Mouse (Mus musculus) ovary, postnatal 10 days (tissue): ENCODE data around the gene March2.

Experiments used
- DNase-seq: peaks from one replicate; pipeline ENCODE4 v3.0.0; 2022; ENCODE audit warnings: low spot score

March2 gene

DNA sequence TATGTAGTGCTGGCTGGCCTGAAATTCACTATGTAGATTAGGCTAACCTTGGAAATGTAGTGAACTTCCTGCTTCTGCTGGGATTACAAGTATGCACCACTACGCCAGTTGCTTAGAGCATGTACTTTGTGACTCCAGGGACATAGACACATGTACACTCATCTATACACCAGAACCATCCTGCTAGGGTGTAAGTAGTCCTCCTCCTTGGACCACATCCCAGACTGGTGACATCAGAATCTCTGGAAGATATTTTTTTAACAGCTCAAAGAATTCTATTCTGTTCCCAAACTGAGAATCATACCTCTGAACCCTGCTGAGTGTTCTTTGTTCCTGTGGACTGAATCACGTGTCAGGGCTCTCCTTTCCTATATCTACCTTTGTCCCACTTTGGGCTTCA is 81.4 kb downstream of the March2 start:
- no peak for DNase-seq
